Mouse (Mus musculus): ENCODE measurements around the gene Elmsan1.
"Not testable (repeated sequence)": the region's sequence is repeated elsewhere in the genome, so short reads cannot be mapped to it uniquely, and the experiment has no call there.

DNA sequence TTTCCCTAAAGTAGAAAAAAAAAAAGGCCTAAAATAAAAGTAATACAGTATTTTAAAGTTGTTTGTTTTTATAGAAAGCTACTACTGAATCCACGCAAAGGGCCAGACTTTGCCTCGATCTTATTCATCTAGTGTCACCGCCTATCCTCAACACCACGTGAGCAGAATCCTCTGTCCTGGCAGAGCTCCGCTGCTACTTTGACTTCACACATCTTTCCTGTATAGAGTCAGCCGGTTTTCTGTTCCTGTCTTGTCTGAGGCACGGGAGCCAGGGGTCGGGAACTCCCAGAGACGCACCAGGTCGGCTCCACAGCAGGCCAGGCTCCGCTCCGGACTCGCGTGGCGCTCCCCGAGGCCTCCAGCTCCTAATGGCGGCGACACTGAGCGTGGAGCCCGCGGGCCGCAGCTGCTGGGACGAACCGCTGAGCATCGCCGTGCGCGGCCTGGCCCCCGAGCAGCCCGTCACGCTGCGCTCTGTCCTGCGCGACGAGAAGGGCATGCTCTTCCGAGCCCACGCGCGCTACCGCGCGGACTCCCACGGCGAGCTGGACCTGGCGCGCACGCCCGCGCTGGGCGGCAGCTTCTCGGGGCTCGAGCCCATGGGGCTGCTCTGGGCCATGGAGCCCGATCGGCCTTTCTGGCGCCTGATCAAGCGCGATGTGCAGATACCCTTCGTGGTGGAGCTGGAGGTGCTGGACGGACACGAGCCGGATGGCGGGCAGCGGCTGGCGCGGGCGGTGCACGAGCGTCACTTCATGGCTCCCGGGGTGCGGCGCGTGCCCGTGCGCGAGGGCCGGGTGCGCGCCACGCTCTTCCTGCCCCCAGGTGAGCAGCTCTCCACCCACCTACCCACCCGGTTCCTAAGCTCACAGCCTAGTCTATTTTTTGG lies 117.8 kb downstream of the Elmsan1 start, which contains the start of gene Acot6:
- TF ChIP-seq GATA2 (IDR thresholded peaks at IDR 0.05; ENCODE audit: borderline replicate concordance, low read depth, low read length); TAL1 (conservative IDR thresholded peaks at IDR 0.05; ENCODE audit: low read depth, low read length); CTCF (IDR thresholded peaks at IDR 0.05; ENCODE audit: low read depth, low read length): not testable (repeated sequence)
